Mouse (Mus musculus) intestine, embryonic 15.5 days (tissue): Measurements from ENCODE around the gene Mbd3. TPM values are rescaled to one million over a fixed set of nuclear protein-coding genes. Genes with fewer than 3 reads are reported as not detected.

Experiments
- ATAC-seq: fragments of 200-750 bp; cut with Nextera tagmentation; 2 replicates; pipeline ENCODE4 v1.8.0; 2017; ENCODE audit warnings: moderate TSS enrichment, moderate library complexity
- H3K27ac ChIP-seq: fragments of 300-500 bp; sonication (generic); 2 replicates; pipeline ENCODE4 v1.5.1; 2015; ENCODE audit warnings: mild to moderate bottlenecking, inconsistent platforms
- H3K27me3 ChIP-seq: fragments of 300-500 bp; sonication (generic); replicated peaks from 2 replicates; pipeline ENCODE4 v1.6.1; 2015; ENCODE audit warnings: inconsistent platforms
- H3K36me3 ChIP-seq: fragments of 300-500 bp; sonication (generic); 2 replicates; pipeline ENCODE4 v1.6.1; 2015; ENCODE audit warnings: inconsistent platforms
- H3K4me1 ChIP-seq: fragments of 300-500 bp; sonication (generic); replicated peaks from 2 replicates; pipeline ENCODE4 v1.6.1; 2015; ENCODE audit warnings: inconsistent platforms
- H3K4me2 ChIP-seq: fragments of 300-500 bp; sonication (generic); replicated peaks from 2 replicates; pipeline ENCODE4 v1.6.1; 2015; ENCODE audit warnings: mild to moderate bottlenecking, inconsistent platforms
- H3K4me3 ChIP-seq: fragments of 300-500 bp; sonication (generic); replicated peaks from 2 replicates; pipeline ENCODE4 v1.5.1; 2015; ENCODE audit warnings: inconsistent platforms
- H3K9ac ChIP-seq: fragments of 300-500 bp; sonication (generic); 2 replicates; pipeline ENCODE4 v1.6.1; 2015; ENCODE audit warnings: inconsistent platforms
- H3K9me3 ChIP-seq: fragments of 300-500 bp; sonication (generic); 2 replicates; pipeline ENCODE4 v1.6.1; 2016; ENCODE audit warnings: inconsistent platforms
- WGBS: fragments of 180-500 bp; shearing (Covaris S2); methylation state at CpG from one replicate; pipeline ENCODE4 v1.1.7; 2015; 5-methylcytosine and 5-hydroxymethylcytosine counted together
- polyA plus RNA-seq: library from polyadenylated mRNA; unstranded; fragments of >200 nt; fragmentation: Nextera tagmentation; extraction: Ambion mirVana; gene quantifications from 2 replicates; pipeline ENCODE4 v1.2.1, GENCODE M21; 2015

The Mbd3 gene
- polyA plus RNA-seq, 1 experiment from 2014 or later = 180 TPM

GRCm38 (mm10) chr10:80387522-80387959 lies 11.8 kb downstream of the Mbd3 start, which contains the start of gene Mex3d:
Gene Mex3d, minus strand, starts transcription at chr10:80387659.
- H3K9me3 ChIP-seq = no peaks in the 10 kb centered on the region
- ATAC-seq = peak; percentile 66
- 2% methylated on average over 8 of the region's 61 CpGs for WGBS
- peak within 1 kb of the TSS; percentile 88 for H3K4me2 ChIP-seq
- peak within 1 kb of the TSS; percentile 74 for H3K27ac ChIP-seq
- no peaks in the 10 kb centered on the region for H3K27me3 ChIP-seq
- peak within 1 kb of the TSS; percentile 88 for H3K9ac ChIP-seq
- peaks cover 14% of the 10 kb centered on the region for H3K36me3 ChIP-seq
- peaks cover 34% of the 10 kb centered on the region for H3K4me1 ChIP-seq
- H3K4me3 ChIP-seq = peak within 1 kb of the TSS; percentile 89

DNA sequence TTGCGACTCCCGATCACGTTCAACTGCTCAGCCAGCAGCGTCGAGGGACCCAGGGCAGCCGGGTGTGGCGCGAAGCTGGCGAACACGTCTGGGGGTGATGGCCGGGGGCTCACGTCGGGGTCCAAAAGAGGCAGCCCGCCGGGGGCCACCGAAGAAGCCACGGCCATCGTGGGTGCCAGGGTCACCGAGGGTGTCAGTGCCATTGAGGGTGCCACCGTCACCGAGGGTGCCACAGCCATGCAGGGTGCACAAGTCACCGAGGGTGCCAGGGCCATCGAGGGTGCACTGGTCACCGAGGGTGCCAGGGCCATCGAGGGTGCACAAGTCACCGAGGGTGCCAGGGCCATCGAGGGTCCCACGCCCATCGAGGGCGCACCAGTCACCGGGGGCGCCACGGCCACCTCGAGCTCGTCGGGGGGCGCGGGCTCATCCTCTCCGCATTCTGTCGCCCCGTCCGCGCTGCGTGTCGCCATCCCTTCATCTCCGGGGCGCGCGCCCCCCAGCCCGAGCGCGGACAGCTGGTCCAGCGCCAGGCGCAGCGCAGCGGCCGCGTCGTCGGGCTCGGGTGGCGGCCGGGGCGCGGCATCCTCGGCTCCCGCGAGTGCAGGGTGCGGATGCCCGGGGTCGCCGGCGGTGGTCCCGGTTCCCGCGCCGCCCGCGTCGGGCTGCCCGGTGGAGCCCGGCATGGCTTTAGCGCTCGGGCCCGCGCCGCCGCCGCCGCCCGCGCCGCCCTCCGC lies 12.4 kb downstream of the Mbd3 start:
- peak; percentile 15 for ATAC-seq
- H3K4me3 ChIP-seq = peak overlapping the region; percentile 89
- H3K36me3 ChIP-seq = peaks cover 15% of the 10 kb centered on the region

GRCm38 (mm10) chr10:80385811-80386734 lies 13.3 kb downstream of the Mbd3 start:
- peaks cover 19% of the 10 kb centered on the region for H3K36me3 ChIP-seq
- peak overlapping the region; percentile 88 for H3K9ac ChIP-seq
- H3K4me3 ChIP-seq = peak overlapping the region; percentile 89
- H3K4me2 ChIP-seq = peak overlapping the region; percentile 85
- H3K4me1 ChIP-seq = peaks cover 36% of the 10 kb centered on the region
- H3K27ac ChIP-seq = peak overlapping the region; percentile 74
- ATAC-seq = peak; percentile 31
- no peaks in the 10 kb centered on the region for H3K9me3 ChIP-seq
- WGBS = under 1% methylated on average over 34 of the region's 34 CpGs
- no peaks in the 10 kb centered on the region for H3K27me3 ChIP-seq

More for the DNA sequence above, 12.4 kb downstream of the Mbd3 start:
- H3K4me1 ChIP-seq = peaks cover 34% of the 10 kb centered on the region
- H3K27ac ChIP-seq = peak overlapping the region; percentile 74
- peak overlapping the region; percentile 88 for H3K9ac ChIP-seq
- peak overlapping the region; percentile 85 for H3K4me2 ChIP-seq
- WGBS = under 1% methylated on average over 75 of the region's 94 CpGs
- H3K27me3 ChIP-seq = no peaks in the 10 kb centered on the region
- H3K9me3 ChIP-seq = no peaks in the 10 kb centered on the region

DNA sequence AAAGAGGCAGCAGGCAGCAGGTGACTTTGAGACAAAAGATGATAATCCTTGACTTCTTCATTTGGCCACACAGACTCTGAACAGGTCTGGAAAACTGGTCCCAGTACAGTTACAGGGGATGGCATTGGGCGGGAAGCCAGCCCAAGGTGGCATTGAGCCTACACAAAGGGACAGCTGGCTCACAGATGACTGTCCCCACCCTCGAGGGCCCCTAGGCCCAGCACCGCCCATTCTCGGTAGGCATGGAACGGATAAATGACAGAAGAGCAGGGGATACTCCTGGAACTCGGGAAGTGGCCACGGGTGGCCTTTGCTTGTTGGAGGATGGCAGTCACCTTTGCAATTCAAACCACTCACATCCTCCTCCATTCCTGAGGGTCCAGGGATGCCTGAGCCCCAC lies 14.0 kb downstream of the Mbd3 start:
- H3K4me1 ChIP-seq = peaks cover 37% of the 10 kb centered on the region
- peak overlapping the region; percentile 89 for H3K4me3 ChIP-seq
- peak overlapping the region; percentile 88 for H3K9ac ChIP-seq
- H3K36me3 ChIP-seq = peaks cover 22% of the 10 kb centered on the region
- peak overlapping the region; percentile 85 for H3K4me2 ChIP-seq
- no peak overlapping the region; the same call in 1 of the 2 replicates for H3K27ac ChIP-seq
- no peak for ATAC-seq
- no peaks in the 10 kb centered on the region for H3K9me3 ChIP-seq
- WGBS = 21% methylated on average over 7 of the region's 7 CpGs
- no peaks in the 10 kb centered on the region for H3K27me3 ChIP-seq

DNA sequence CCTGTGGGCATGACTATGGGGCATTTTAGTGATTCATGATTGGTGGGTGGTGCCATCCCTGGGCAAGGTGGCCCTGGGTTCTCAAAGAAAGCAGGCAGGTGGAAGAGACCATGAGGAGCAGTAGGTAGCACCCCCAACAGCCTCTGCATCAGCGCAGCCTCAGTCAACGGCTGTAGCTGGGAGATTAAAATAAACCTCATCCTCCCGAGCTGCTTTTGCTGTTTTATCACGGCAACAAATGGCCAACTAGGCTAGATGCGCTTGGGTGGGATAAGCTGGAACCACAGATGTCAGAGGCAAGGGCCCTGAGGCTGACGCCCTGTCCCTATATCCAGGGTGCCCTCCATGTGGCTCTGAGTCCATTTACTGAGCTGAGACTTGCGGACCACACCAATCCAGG lies 14.6 kb downstream of the Mbd3 start:
- no peak overlapping the region for H3K27ac ChIP-seq
- peak overlapping the region; percentile 85 for H3K4me2 ChIP-seq
- peaks cover 25% of the 10 kb centered on the region for H3K36me3 ChIP-seq
- H3K9ac ChIP-seq = peak overlapping the region; percentile 88; the same call in 1 of the 2 replicates
- ATAC-seq = no peak
- WGBS = 72% methylated on average over 7 of the region's 7 CpGs
- no peaks in the 10 kb centered on the region for H3K27me3 ChIP-seq
- peak overlapping the region; percentile 89 for H3K4me3 ChIP-seq
- no peaks in the 10 kb centered on the region for H3K9me3 ChIP-seq
- peaks cover 37% of the 10 kb centered on the region for H3K4me1 ChIP-seq

GRCm38 (mm10) chr10:80384115-80384639 lies 15.2 kb downstream of the Mbd3 start:
- no peak for ATAC-seq
- Histone ChIP-seq H3K9ac (no peak overlapping the region), H3K27me3 (no peaks in the 10 kb centered on the region), H3K4me1 (peaks cover 37% of the 10 kb centered on the region), H3K27ac (no peak overlapping the region), H3K9me3 (no peaks in the 10 kb centered on the region), H3K4me2 (peak overlapping the region; percentile 85), H3K4me3 (no peak overlapping the region), H3K36me3 (peaks cover 25% of the 10 kb centered on the region)
- 91% methylated on average over 4 of the region's 4 CpGs for WGBS

DNA sequence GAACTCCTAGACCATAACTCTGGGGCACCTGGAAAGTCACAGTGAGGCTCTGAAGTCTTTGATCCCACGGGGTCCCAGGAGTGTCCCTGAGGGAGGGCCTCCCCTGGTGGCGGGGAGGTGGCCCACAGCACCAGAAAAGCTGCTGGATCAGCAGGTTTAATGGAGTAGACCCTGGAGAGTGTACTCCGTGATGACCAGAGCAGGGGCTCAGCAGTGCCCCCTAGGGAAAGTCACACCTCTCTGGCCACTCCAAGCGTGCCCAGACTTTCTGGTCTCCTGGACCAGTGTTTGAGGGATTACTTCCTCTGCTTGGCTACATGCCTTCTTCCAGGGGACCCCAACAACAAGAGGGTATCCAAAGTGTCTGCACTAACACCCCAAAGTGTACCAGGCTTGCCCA lies 15.9 kb downstream of the Mbd3 start:
- 63% methylated on average over 4 of the region's 4 CpGs for WGBS
- H3K4me1 ChIP-seq = peaks cover 35% of the 10 kb centered on the region
- H3K27ac ChIP-seq = no peak overlapping the region
- H3K9ac ChIP-seq = no peak overlapping the region
- H3K27me3 ChIP-seq = no peaks in the 10 kb centered on the region
- H3K36me3 ChIP-seq = peaks cover 25% of the 10 kb centered on the region
- no peak overlapping the region; the same call in 1 of the 2 replicates for H3K4me2 ChIP-seq
- no peak for ATAC-seq
- no peaks in the 10 kb centered on the region for H3K9me3 ChIP-seq
- no peak overlapping the region for H3K4me3 ChIP-seq

DNA sequence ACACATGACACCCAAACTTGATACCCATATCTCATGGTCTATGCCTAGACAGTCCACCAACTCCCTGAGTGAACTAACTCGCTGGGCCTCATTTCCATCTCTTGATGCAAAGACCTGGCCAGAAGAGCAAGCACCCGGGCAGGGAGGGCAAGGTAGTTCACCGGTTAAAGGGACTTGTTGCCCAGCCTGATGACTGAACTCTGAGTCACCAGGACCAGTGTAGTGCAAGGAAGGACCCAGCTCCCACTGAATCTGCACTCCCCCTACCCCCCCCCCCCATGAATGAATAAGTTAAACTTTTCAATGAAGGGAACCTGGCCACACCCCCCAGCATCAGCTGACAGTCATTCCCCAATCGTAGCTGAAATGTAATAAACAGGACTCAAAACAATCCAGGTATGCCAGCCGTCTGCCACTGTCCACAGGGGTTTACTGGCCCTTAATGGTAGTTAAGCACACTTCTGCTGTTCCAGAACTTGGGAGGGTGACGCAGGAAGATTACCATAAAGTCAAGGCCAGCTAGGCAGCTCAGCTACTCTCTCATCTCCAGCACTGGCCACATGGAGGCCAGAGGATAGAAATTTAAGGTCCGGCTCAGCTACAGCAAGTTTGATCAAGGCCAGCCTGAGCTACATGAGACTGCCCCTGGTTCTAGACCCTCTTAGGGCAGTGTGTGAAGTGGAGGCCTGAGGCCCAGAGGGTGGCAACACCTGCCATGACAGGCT lies 16.5 kb downstream of the Mbd3 start:
- no peak overlapping the region for H3K27ac ChIP-seq

DNA sequence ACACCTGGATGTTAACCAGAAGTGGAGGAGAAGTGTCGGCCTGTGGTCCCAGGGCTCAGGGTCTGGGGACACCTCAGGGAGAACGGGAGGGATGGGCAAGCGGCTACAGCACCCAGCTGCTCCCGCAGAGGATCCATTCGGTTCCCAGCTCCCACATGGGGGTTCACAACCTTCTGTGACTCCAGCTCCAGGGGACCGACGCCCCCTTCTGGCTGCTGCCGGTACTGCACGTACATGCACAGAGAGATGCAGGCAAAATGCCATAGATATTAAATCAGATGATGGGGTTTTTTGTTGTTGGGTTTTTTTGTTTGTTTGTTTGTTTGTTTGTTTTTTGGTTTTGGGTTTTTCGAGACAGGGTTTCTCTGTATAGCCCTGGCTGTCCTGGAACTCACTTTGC lies 21.6 kb downstream of the Mbd3 start:
- WGBS = 48% methylated on average over 10 of the region's 10 CpGs
- Histone ChIP-seq H3K9me3 (no peaks in the 10 kb centered on the region), H3K36me3 (peaks cover 20% of the 10 kb centered on the region), H3K27me3 (no peaks in the 10 kb centered on the region), H3K4me1 (0 out of 2 replicates have a peak, but pooled peaks cover 3% of the 10 kb centered on the region), H3K27ac (no peak overlapping the region), H3K4me2 (no peak overlapping the region), H3K4me3 (no peak overlapping the region), H3K9ac (no peak overlapping the region; the same call in 1 of the 2 replicates)
- ATAC-seq = no peak

More for the DNA sequence above, 16.5 kb downstream of the Mbd3 start:
- Histone ChIP-seq H3K27me3 (no peaks in the 10 kb centered on the region), H3K4me1 (peaks cover 29% of the 10 kb centered on the region), H3K4me3 (no peak overlapping the region), H3K36me3 (peaks cover 25% of the 10 kb centered on the region), H3K9me3 (no peaks in the 10 kb centered on the region), H3K9ac (no peak overlapping the region), H3K4me2 (no peak overlapping the region)
- 84% methylated on average over 7 of the region's 7 CpGs for WGBS
- ATAC-seq = no peak

GRCm38 (mm10) chr10:80376160-80376559 lies 23.2 kb downstream of the Mbd3 start:
- Histone ChIP-seq H3K27ac (no peak overlapping the region), H3K4me3 (no peak overlapping the region), H3K36me3 (peaks cover 7% of the 10 kb centered on the region), H3K27me3 (no peaks in the 10 kb centered on the region), H3K9me3 (no peaks in the 10 kb centered on the region), H3K9ac (no peak overlapping the region), H3K4me1 (peaks cover 9% of the 10 kb centered on the region; the same call in 1 of the 2 replicates), H3K4me2 (no peak overlapping the region)
- no peak for ATAC-seq
- WGBS = 3% methylated on average over 7 of the region's 7 CpGs

GRCm38 (mm10) chr10:80374063-80374462 lies 25.3 kb downstream of the Mbd3 start:
- Histone ChIP-seq H3K4me2 (no peak overlapping the region), H3K9me3 (no peaks in the 10 kb centered on the region), H3K4me1 (peaks cover 7% of the 10 kb centered on the region; the same call in 1 of the 2 replicates), H3K27me3 (no peaks in the 10 kb centered on the region), H3K4me3 (no peak overlapping the region), H3K27ac (no peak overlapping the region), H3K9ac (no peak overlapping the region), H3K36me3 (no peaks in the 10 kb centered on the region)
- 0 out of 2 replicates have a peak, but pooled peaks have one; percentile 41 for ATAC-seq
- 29% methylated on average over 6 of the region's 6 CpGs for WGBS
